Comparison of ENCODE assay signal across 10 mouse cellular contexts in genomic region chr10:86972503-86972826, GRCm38 (mm10). TPM values are rescaled to one million over a fixed set of nuclear protein-coding genes. Genes with fewer than 3 reads are reported as not detected.
DNase-seq lines count a peak whose midpoint lies in the region; ATAC-seq and TF ChIP-seq lines count a peak whose summit lies in the region.
"Had no signal": no experiment of that assay in that cellular context is flagged by ENCODE, and none has a peak within 500 bp of the region (broad histone marks: within the 10 kb centered on the region; RNA-seq: fewer than 3 reads in every experiment).

No protein-coding gene starts in this region.

- peak overlapping the region; percentile 83 for H3K27ac ChIP-seq in gastrocnemius, adult 2 months
- peak overlapping the region; percentile 61; the same call in 1 of the 2 replicates for H3K27ac ChIP-seq in midbrain, embryonic 10.5 days (replicated peaks)
- H3K27ac ChIP-seq in midbrain, postnatal 0 days (ENCODE audit: low read depth, low read length): no peak overlapping the region
- no peak overlapping the region for H3K27ac ChIP-seq in liver, adult 2 months (replicated peaks; ENCODE audit: insufficient read depth, low read depth, low read length)
- H3K27ac ChIP-seq: limb, embryonic 15.5 days had no signal

- WGBS in midbrain, embryonic 10.5 days: 34% methylated on average over 7 of the region's 7 CpGs
- 27% methylated on average over 7 of the region's 7 CpGs for WGBS in midbrain, postnatal 0 days
- WGBS in liver, adult 2 months: 18% methylated on average over 7 of the region's 7 CpGs

- TF ChIP-seq CTCF in gastrocnemius, adult 2 months (IDR thresholded peaks at IDR 0.05): no peak
- TF ChIP-seq CTCF in midbrain, postnatal 0 days (IDR thresholded peaks at IDR 0.05): no peak
- TF ChIP-seq CTCF in liver, adult 2 months (IDR thresholded peaks at IDR 0.05; ENCODE audit: low read depth, low read length): no peak

- no peak overlapping the region for H3K4me2 ChIP-seq in midbrain, postnatal 0 days (ENCODE audit: low read depth, low read length, poor library complexity, severe bottlenecking)

- no peak overlapping the region for H3K9ac ChIP-seq in midbrain, postnatal 0 days (replicated peaks; ENCODE audit: low read length, poor library complexity, severe bottlenecking)
- H3K9ac ChIP-seq in liver, adult 2 months (ENCODE audit: low read depth, low read length): no peak overlapping the region
- H3K9ac ChIP-seq: limb, embryonic 15.5 days had no signal

- ATAC-seq in midbrain, postnatal 0 days (ENCODE audit: low FRiP score): no peak

- H3K79me2 ChIP-seq in liver, adult 2 months (ENCODE audit: control insufficient read depth, insufficient read depth, low read length): no peaks in the 10 kb centered on the region

- no peaks in the 10 kb centered on the region; the same call in 1 of the 2 replicates for H3K27me3 ChIP-seq in midbrain, embryonic 10.5 days (ENCODE audit: low read depth, poor library complexity, severe bottlenecking)
- H3K27me3 ChIP-seq in midbrain, postnatal 0 days (ENCODE audit: insufficient read depth, low read length): no peaks in the 10 kb centered on the region
- H3K27me3 ChIP-seq in liver, adult 2 months (ENCODE audit: control insufficient read depth, insufficient read depth, low read length): no peaks in the 10 kb centered on the region
- H3K27me3 ChIP-seq: limb, embryonic 15.5 days had no signal

- peak overlapping the region; percentile 68 for H3K4me3 ChIP-seq in gastrocnemius, adult 2 months
- peak overlapping the region; percentile 41; the same call in 1 of the 2 replicates for H3K4me3 ChIP-seq in midbrain, embryonic 10.5 days
- no peak overlapping the region for H3K4me3 ChIP-seq in midbrain, postnatal 0 days (ENCODE audit: low read depth, low read length)
- H3K4me3 ChIP-seq in liver, adult 2 months (ENCODE audit: insufficient read depth, low read depth, low read length): no peak overlapping the region

- no peaks in the 10 kb centered on the region for H3K9me3 ChIP-seq in midbrain, embryonic 10.5 days (replicated peaks)
- H3K9me3 ChIP-seq in midbrain, postnatal 0 days (ENCODE audit: low read length): no peaks in the 10 kb centered on the region
- H3K9me3 ChIP-seq: limb, embryonic 15.5 days had no signal

- TF ChIP-seq POLR2A in liver, adult 2 months (IDR thresholded peaks at IDR 0.05; ENCODE audit: extremely low read depth, insufficient read depth, low read length): no peak

- peaks cover 11% of the 10 kb centered on the region for H3K4me1 ChIP-seq in midbrain, embryonic 10.5 days
- H3K4me1 ChIP-seq in midbrain, postnatal 0 days (ENCODE audit: insufficient read depth, low read length): no peaks in the 10 kb centered on the region
- no peaks in the 10 kb centered on the region; the same call in 1 of the 2 replicates for H3K4me1 ChIP-seq in liver, adult 2 months (ENCODE audit: control insufficient read depth, insufficient read depth, low read length)

- intact Hi-C loops in gastrocnemius, adult 2 months (cut with DNase I): no loop called here
- intact Hi-C loops in gastrocnemius, postnatal 36 days (cut with DNase I): loop anchor here (1.0 to 5.0 kb wide), 2 partner anchors 48 to 90 kb away; no protein-coding TSS in a partner anchor

- no peaks in the 10 kb centered on the region for H3K36me3 ChIP-seq in midbrain, embryonic 10.5 days
- H3K36me3 ChIP-seq in midbrain, postnatal 0 days (ENCODE audit: insufficient read depth, low read length): no peaks in the 10 kb centered on the region
- H3K36me3 ChIP-seq in liver, adult 2 months (ENCODE audit: control insufficient read depth, insufficient read depth, low read length): no peaks in the 10 kb centered on the region; the same call in 1 of the 2 replicates
- H3K36me3 ChIP-seq: limb, embryonic 15.5 days had no signal

- no peak for DNase-seq in gastrocnemius, adult 2 months
- DNase-seq in gastrocnemius, postnatal 36 days: no peak
- DNase-seq in midbrain, embryonic 10.5 days (ENCODE audit: low spot score): no peak
- no peak for DNase-seq in midbrain, postnatal 0 days (ENCODE audit: low spot score)
- DNase-seq in liver, adult 2 months (ENCODE audit: extremely low read depth, low read depth, low spot score): peak; percentile 58
- DNase-seq in yolk sac, embryonic 10.5 days (ENCODE audit: low spot score): peak; percentile 19
- DNase-seq in testis, postnatal 14 days (ENCODE audit: low spot score): no peak
- DNase-seq in cerebellum, postnatal 4 days (ENCODE audit: low spot score in 2 of 2): no peak

RNA-seq across cellular contexts. Expression of gene Stab2, which starts 35.4 kb away (rescaled TPM):
- total RNA-seq in gastrocnemius, adult 2 months (2021): 1 to 10 TPM in 1 of 2 experiments, under 1 TPM in 1; 0.84 to 4.5 TPM
- 1 to 10 TPM; 1.3 to 1.6 TPM for total RNA-seq in gastrocnemius, postnatal 36 days (2021)
- polyA plus RNA-seq in midbrain, embryonic 10.5 days (2016; fragmentation: Nextera tagmentation; extraction: Ambion mirVana): 0.14 and 0.19 TPM in 2 replicates
- 0.05 and 0.71 TPM in 2 replicates for total RNA-seq in midbrain, postnatal 0 days (2014; rRNA removed)
- polyA plus RNA-seq in midbrain, postnatal 0 days (2015; fragmentation: Nextera tagmentation; extraction: Ambion mirVana): 0.04 and 0.41 TPM in 2 replicates
- total RNA-seq in liver, adult 2 months (2014; rRNA removed): 73.5 and 85.8 TPM in 2 replicates
- 14.7 and 24.0 TPM in 2 replicates for polyA plus RNA-seq in liver, adult 2 months (2012; rRNA removed)
- total RNA-seq: granulocyte monocyte progenitor cell, adult 5-6 weeks had no signal

Comparison
In these comparisons a context has a peak if more than half of its experiments do, and no peak if none do; other contexts are left out.
1. H3K27ac ChIP-seq: peak in gastrocnemius, adult 2 months (single experiment) and midbrain, embryonic 10.5 days (single experiment); none in midbrain, postnatal 0 days (single experiment) and liver, adult 2 months (single experiment).
2. H3K4me3 ChIP-seq: peak in gastrocnemius, adult 2 months (single experiment) and midbrain, embryonic 10.5 days (single experiment); none in midbrain, postnatal 0 days (single experiment) and liver, adult 2 months (single experiment).
3. DNase-seq: peak in liver, adult 2 months (single experiment) and yolk sac, embryonic 10.5 days (single experiment); none in gastrocnemius, adult 2 months (single experiment), gastrocnemius, postnatal 36 days (0 of 2), midbrain, embryonic 10.5 days (single experiment), midbrain, postnatal 0 days (single experiment), testis, postnatal 14 days (single experiment) and cerebellum, postnatal 4 days (0 of 2).
4. RNA of gene Stab2, which starts 35.4 kb away (total RNA-seq): 73.5 to 85.8 TPM in liver, adult 2 months; 0.84 to 4.5 TPM in gastrocnemius, adult 2 months, 1.3 to 1.6 TPM in gastrocnemius, postnatal 36 days and 0.05 to 0.71 TPM in midbrain, postnatal 0 days; every median in the first group is over 10 times any median in the second.